Mouse (Mus musculus) liver, postnatal 0 days (tissue): ENCODE data around the gene Atp8a2.

Experiments used
- CTCF ChIP-seq: sonication (generic); IDR thresholded peaks from 2 replicates; pipeline ENCODE4 v1.5.1; 2016; ENCODE audit warnings: antibody characterized with exemption, low read depth
- EP300 ChIP-seq: IDR thresholded peaks from 2 replicates; pipeline ENCODE4 v1.6.1; 2016; ENCODE audit warnings: antibody characterized with exemption, low read depth, mild to moderate bottlenecking

DNA sequence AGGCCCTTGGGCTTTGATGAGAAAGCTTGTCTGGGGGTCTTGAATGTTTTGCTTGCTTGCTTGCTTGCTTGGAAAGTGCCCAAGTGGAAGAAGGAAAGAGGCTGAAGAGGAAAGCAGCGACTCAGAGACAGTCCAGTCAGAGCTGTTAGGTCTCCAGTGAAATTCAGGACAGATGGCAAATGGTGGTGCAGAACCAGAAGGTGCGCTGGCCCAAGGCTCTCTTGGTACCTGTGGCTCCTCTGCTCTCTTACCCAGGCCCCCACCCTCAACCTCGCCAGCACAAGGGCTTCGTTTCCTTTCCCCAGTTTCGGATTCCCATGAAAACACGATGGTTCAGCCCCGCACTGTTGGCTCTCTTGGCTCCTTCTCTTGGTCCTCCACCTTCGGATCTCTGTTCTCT lies 304.9 kb downstream of the Atp8a2 start:
- no peak for TF ChIP-seq CTCF
- TF ChIP-seq EP300: no peak
